Mouse (Mus musculus) kidney, adult 2 months (tissue): ENCODE data around the gene Fgf15. TPM values are rescaled to one million over a fixed set of nuclear protein-coding genes. Genes with fewer than 3 reads are reported as not detected.
"Not testable (repeated sequence)": the region's sequence is repeated elsewhere in the genome, so short reads cannot be mapped to it uniquely, and the experiment has no call there.

Source experiments
- DNase-seq: peaks from one replicate; pipeline ENCODE4 v3.0.0; 2021
- H3K27ac ChIP-seq: fragments of 200-500 bp; 2 replicates; pipeline ENCODE4 v1.5.1; 2012; ENCODE audit warnings: low read depth, low read length, control low read depth, inconsistent platforms; ENCODE audit not compliant: insufficient read depth
- H3K27me3 ChIP-seq: fragments of 200-500 bp; replicated peaks from 2 replicates; pipeline ENCODE4 v1.6.1; 2012; ENCODE audit warnings: mild to moderate bottlenecking, moderate library complexity, low read length, inconsistent platforms; ENCODE audit not compliant: control insufficient read depth, insufficient read depth
- H3K36me3 ChIP-seq: fragments of 200-500 bp; 2 replicates; pipeline ENCODE4 v1.6.1; 2012; ENCODE audit warnings: mild to moderate bottlenecking, moderate library complexity, low read length, inconsistent platforms; ENCODE audit not compliant: control insufficient read depth, insufficient read depth
- H3K4me1 ChIP-seq: fragments of 200-500 bp; 2 replicates; pipeline ENCODE4 v1.6.1; 2011; ENCODE audit warnings: low read length; ENCODE audit not compliant: control insufficient read depth, insufficient read depth
- H3K4me3 ChIP-seq: fragments of 200-500 bp; 2 replicates; pipeline ENCODE4 v1.5.1; 2011; ENCODE audit warnings: mild to moderate bottlenecking, low read depth, low read length, control low read depth; ENCODE audit not compliant: insufficient read depth
- CTCF ChIP-seq: fragments of 200-500 bp; conservative IDR thresholded peaks from 2 replicates; pipeline ENCODE4 v1.5.1; 2011; ENCODE audit warnings: low read depth, mild to moderate bottlenecking, control low read depth, low read length, moderate library complexity, mixed read lengths; ENCODE audit not compliant: insufficient read depth, insufficient read length
- POLR2A ChIP-seq: fragments of 200-500 bp; IDR thresholded peaks from one replicate; pipeline ENCODE4 v1.6.1; 2011; ENCODE audit warnings: low read depth, low read length, control low read depth
- WGBS: fragments of 180-500 bp; shearing (Covaris S2); methylation state at CpG from one replicate; pipeline ENCODE4 v1.1.7; 2018; 5-methylcytosine and 5-hydroxymethylcytosine counted together
- polyA plus RNA-seq: library from polyadenylated mRNA; depleted of rRNA; stranded (reverse); fragments of >200 nt; gene quantifications from 2 replicates; pipeline ENCODE4 v1.2.3, GENCODE M21; 2012

The Fgf15 gene
- polyA plus RNA-seq, 1 experiment: not detected

GRCm38 (mm10) chr7:144888564-144889299 is 7.6 kb upstream of the Fgf15 start:
- H3K4me3 ChIP-seq: no peak overlapping the region
- H3K4me1 ChIP-seq: no peaks in the 10 kb centered on the region
- 12% methylated on average over 18 of the region's 18 CpGs for WGBS
- no peaks in the 10 kb centered on the region for H3K27me3 ChIP-seq
- TF ChIP-seq POLR2A: no peak
- TF ChIP-seq CTCF: no peak
- DNase-seq: no peak
- H3K27ac ChIP-seq: no peak overlapping the region
- no peaks in the 10 kb centered on the region for H3K36me3 ChIP-seq

DNA sequence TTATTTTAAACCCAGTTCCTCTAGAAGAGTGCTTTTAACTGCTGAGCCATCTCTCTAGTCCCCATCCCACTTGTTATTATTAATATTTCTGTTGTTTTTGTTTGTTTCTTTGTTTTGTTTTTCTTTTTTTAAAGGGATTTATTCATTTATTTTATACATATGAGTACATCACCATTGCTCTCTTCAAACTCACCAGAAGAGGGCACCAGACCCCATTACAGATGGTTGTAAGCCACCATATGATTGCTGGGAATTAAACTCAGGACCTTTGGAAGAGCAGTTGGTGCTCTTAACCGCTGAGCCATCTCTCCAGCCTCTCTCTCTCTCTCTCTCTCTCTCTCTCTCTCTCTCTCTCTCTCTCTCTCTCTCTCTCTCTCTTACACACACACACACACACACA is 5.7 kb upstream of the Fgf15 start:
- not testable (repeated sequence) for DNase-seq, H3K4me1 ChIP-seq, H3K27ac ChIP-seq, H3K36me3 ChIP-seq, H3K27me3 ChIP-seq, H3K4me3 ChIP-seq
- WGBS: 100% methylated on average over 1 of the region's 1 CpGs

DNA sequence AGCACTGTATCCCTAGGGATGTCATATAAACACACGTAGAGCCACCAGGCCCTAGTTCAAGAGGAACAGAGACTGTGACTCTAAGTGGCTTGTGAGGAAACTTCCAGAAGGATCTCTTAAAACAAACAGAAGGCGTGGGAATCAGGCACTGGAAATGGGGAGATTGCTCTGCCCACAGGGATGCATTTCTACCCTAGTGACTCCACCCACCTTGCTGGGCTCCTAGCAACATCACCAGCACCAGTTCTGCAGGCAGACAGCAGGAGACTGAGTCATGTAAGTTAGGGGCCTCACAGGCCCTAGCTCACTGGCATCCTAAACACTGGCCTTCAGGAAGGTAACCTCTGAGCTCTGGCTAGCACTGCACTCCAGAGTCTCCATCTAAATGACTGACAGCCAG is 4.5 kb upstream of the Fgf15 start:
- H3K36me3 ChIP-seq: no peaks in the 10 kb centered on the region
- no peak overlapping the region for H3K4me3 ChIP-seq
- no peak overlapping the region for H3K27ac ChIP-seq
- no peak for TF ChIP-seq CTCF
- TF ChIP-seq POLR2A: no peak
- 91% methylated on average over 2 of the region's 2 CpGs for WGBS
- H3K4me1 ChIP-seq: no peaks in the 10 kb centered on the region
- 0 out of 2 replicates have a peak, but pooled peaks cover 1% of the 10 kb centered on the region for H3K27me3 ChIP-seq
- no peak for DNase-seq

GRCm38 (mm10) chr7:144892322-144892721 is 4.0 kb upstream of the Fgf15 start:
- H3K36me3 ChIP-seq: no peaks in the 10 kb centered on the region
- DNase-seq: no peak
- no peak overlapping the region for H3K4me3 ChIP-seq
- H3K27ac ChIP-seq: no peak overlapping the region
- no peaks in the 10 kb centered on the region for H3K4me1 ChIP-seq
- TF ChIP-seq POLR2A: no peak
- TF ChIP-seq CTCF: no peak
- 54% methylated on average over 6 of the region's 6 CpGs for WGBS
- 0 out of 2 replicates have a peak, but pooled peaks cover 1% of the 10 kb centered on the region for H3K27me3 ChIP-seq

DNA sequence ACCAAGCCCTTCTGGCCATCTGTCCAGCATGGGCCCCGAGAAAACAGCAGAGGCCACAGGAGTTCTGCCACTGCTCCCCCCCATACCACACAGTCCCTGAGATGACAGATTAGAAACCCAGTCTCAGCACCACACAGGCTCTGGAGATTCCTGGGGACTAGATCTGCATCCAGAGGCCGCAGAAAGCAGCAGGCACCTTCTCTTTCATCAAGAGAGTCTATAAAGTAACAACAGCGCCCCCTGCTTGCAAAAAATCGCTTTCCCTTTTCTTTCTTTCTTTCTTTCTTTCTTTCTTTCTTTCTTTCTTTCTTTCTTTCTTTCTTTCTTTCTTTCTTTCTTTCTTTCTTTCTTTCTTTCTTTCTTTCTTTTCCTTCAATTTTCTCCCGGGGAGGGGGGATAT is 2.1 kb upstream of the Fgf15 start:
- TF ChIP-seq CTCF: 0 out of 2 replicates have a peak, but pooled peaks have one; percentile 27
- no peak for TF ChIP-seq POLR2A
- Histone ChIP-seq H3K4me3 (no peak overlapping the region), H3K27ac (no peak overlapping the region), H3K36me3 (no peaks in the 10 kb centered on the region), H3K4me1 (no peaks in the 10 kb centered on the region), H3K27me3 (0 out of 2 replicates have a peak, but pooled peaks cover 1% of the 10 kb centered on the region)
- DNase-seq: peak; percentile 12
- 13% methylated on average over 5 of the region's 5 CpGs for WGBS

DNA sequence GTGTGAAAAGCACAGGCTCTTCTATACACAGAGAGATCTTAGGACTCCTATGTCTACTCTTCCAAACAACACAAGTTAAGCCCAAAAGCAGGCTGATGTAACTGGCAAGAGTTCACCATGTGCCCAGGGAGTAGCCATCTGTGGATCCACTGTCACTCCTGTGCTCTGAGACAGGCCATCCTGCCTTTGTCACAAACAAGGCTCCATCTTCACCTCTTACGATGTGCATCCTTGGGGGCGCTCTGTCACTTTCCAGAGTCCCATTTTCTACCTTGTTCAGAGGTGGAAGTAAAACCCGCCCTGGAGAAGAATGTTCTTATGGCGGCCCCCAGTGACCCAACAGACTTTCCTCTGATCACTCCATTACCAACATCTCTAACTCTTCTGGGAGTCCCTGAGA is 1.6 kb upstream of the Fgf15 start:
- DNase-seq: no peak
- WGBS: 11% methylated on average over 4 of the region's 4 CpGs
- H3K36me3 ChIP-seq: no peaks in the 10 kb centered on the region
- 0 out of 2 replicates have a peak, but pooled peaks cover 1% of the 10 kb centered on the region for H3K27me3 ChIP-seq
- no peaks in the 10 kb centered on the region for H3K4me1 ChIP-seq
- no peak overlapping the region for H3K4me3 ChIP-seq
- TF ChIP-seq CTCF: no peak
- no peak for TF ChIP-seq POLR2A
- H3K27ac ChIP-seq: no peak overlapping the region

GRCm38 (mm10) chr7:144895305-144896111 is 823 bp upstream of the Fgf15 start:
- Histone ChIP-seq H3K36me3 (no peaks in the 10 kb centered on the region), H3K4me1 (no peaks in the 10 kb centered on the region), H3K4me3 (peak overlapping the region; percentile 21), H3K27ac (no peak overlapping the region), H3K27me3 (0 out of 2 replicates have a peak, but pooled peaks cover 1% of the 10 kb centered on the region)
- under 1% methylated on average over 37 of the region's 37 CpGs for WGBS
- DNase-seq: peak; percentile 73
- no peak for TF ChIP-seq POLR2A
- peak; percentile 94 for TF ChIP-seq CTCF
